Mouse (Mus musculus): ENCODE measurements at regions not wholly inside any gene's neighbourhood (a gene's known extent, or its start where the extent isn't known, plus 50 kb on each side); places are given as distances from the start of the nearest gene placed in this dataset.
A peak's percentile ranks its signal among the peaks of the same experiment; 100 is the strongest.

GRCm38 (mm10) chr2:169396294-169396693 lies 191.3 kb downstream of the Gm11011 start:
- H3K27me3 ChIP-seq (ENCODE audit: control insufficient read depth, insufficient read depth, low read length), result no peaks in the 10 kb centered on the region
- ATAC-seq (ENCODE audit: low FRiP score) (no peak), DNase-seq (ENCODE audit: low spot score) (no peak)
- H3K4me1 ChIP-seq (replicated peaks; ENCODE audit: control insufficient read depth, insufficient read depth, low read length), result no peaks in the 10 kb centered on the region
- H3K9ac ChIP-seq (ENCODE audit: low read depth, low read length), result no peak overlapping the region
- no peaks in the 10 kb centered on the region for H3K36me3 ChIP-seq (ENCODE audit: control insufficient read depth, insufficient read depth, low read length)
- no peaks in the 10 kb centered on the region for H3K9me3 ChIP-seq (ENCODE audit: control insufficient read depth, low read length)
- WGBS, result 88% methylated on average over 4 of the region's 4 CpGs
- H3K27ac ChIP-seq (ENCODE audit: low read depth, low read length), result no peak overlapping the region
- no peak overlapping the region for H3K4me3 ChIP-seq (ENCODE audit: low read depth, low read length)
- H3K4me2 ChIP-seq (replicated peaks; ENCODE audit: low read depth, low read length), result no peak overlapping the region

- no peak overlapping the region for H3K27ac ChIP-seq (ENCODE audit: low read depth, low read length)
- no peaks in the 10 kb centered on the region for H3K9me3 ChIP-seq (ENCODE audit: control insufficient read depth, low read length)
- DNase-seq (ENCODE audit: low spot score) (no peak), ATAC-seq (ENCODE audit: low FRiP score) (no peak)
- 81% methylated on average over 4 of the region's 4 CpGs for WGBS
- H3K4me2 ChIP-seq (replicated peaks; ENCODE audit: low read depth, low read length), result no peak overlapping the region
- no peak overlapping the region for H3K9ac ChIP-seq (ENCODE audit: low read depth, low read length)
- H3K4me3 ChIP-seq (ENCODE audit: low read depth, low read length), result no peak overlapping the region
- no peaks in the 10 kb centered on the region; the same call in 1 of the 2 replicates for H3K4me1 ChIP-seq (replicated peaks; ENCODE audit: control insufficient read depth, insufficient read depth, low read length)
- no peaks in the 10 kb centered on the region for H3K27me3 ChIP-seq (ENCODE audit: control insufficient read depth, insufficient read depth, low read length)
- H3K36me3 ChIP-seq (ENCODE audit: control insufficient read depth, insufficient read depth, low read length), result no peaks in the 10 kb centered on the region
Observed at GRCm38 (mm10) chr2:169389611-169390010, 197.9 kb downstream of the Gm11011 start.

- H3K9ac ChIP-seq (ENCODE audit: low read depth, low read length), result no peak overlapping the region
- no peak for ATAC-seq (ENCODE audit: low FRiP score)
- no peak overlapping the region for H3K4me3 ChIP-seq (ENCODE audit: low read depth, low read length)
- H3K4me1 ChIP-seq (replicated peaks; ENCODE audit: control insufficient read depth, insufficient read depth, low read length), result no peaks in the 10 kb centered on the region; the same call in 1 of the 2 replicates
- no peaks in the 10 kb centered on the region for H3K9me3 ChIP-seq (ENCODE audit: control insufficient read depth, low read length)
- 89% methylated on average over 8 of the region's 8 CpGs for WGBS
- no peak overlapping the region for H3K27ac ChIP-seq (ENCODE audit: low read depth, low read length)
- H3K4me2 ChIP-seq (replicated peaks; ENCODE audit: low read depth, low read length), result no peak overlapping the region
- no peaks in the 10 kb centered on the region for H3K27me3 ChIP-seq (ENCODE audit: control insufficient read depth, insufficient read depth, low read length)
- no peak for DNase-seq (ENCODE audit: low spot score)
- no peaks in the 10 kb centered on the region for H3K36me3 ChIP-seq (ENCODE audit: control insufficient read depth, insufficient read depth, low read length)
Observed at GRCm38 (mm10) chr2:169388569-169388968, 199.0 kb downstream of the Gm11011 start.

GRCm38 (mm10) chr2:169387765-169388518 lies 199.6 kb downstream of the Gm11011 start:
- no peaks in the 10 kb centered on the region for H3K36me3 ChIP-seq (ENCODE audit: control insufficient read depth, insufficient read depth, low read length)
- H3K9ac ChIP-seq (ENCODE audit: low read depth, low read length), result no peak overlapping the region
- no peak overlapping the region for H3K4me3 ChIP-seq (ENCODE audit: low read depth, low read length)
- no peak overlapping the region for H3K27ac ChIP-seq (ENCODE audit: low read depth, low read length)
- peak; percentile 56; the same call in 1 of the 2 replicates for ATAC-seq (ENCODE audit: low FRiP score)
- H3K27me3 ChIP-seq (ENCODE audit: control insufficient read depth, insufficient read depth, low read length), result no peaks in the 10 kb centered on the region
- DNase-seq (ENCODE audit: low spot score), result no peak
- 66% methylated on average over 23 of the region's 23 CpGs for WGBS
- H3K4me1 ChIP-seq (replicated peaks; ENCODE audit: control insufficient read depth, insufficient read depth, low read length), result no peaks in the 10 kb centered on the region; the same call in 1 of the 2 replicates
- no peak overlapping the region for H3K4me2 ChIP-seq (replicated peaks; ENCODE audit: low read depth, low read length)
- no peaks in the 10 kb centered on the region for H3K9me3 ChIP-seq (ENCODE audit: control insufficient read depth, low read length)

GRCm38 (mm10) chr2:169383701-169384100 lies 203.8 kb downstream of the Gm11011 start:
- DNase-seq (ENCODE audit: low spot score) (no peak), ATAC-seq (ENCODE audit: low FRiP score) (no peak)
- no peaks in the 10 kb centered on the region; the same call in 1 of the 2 replicates for H3K4me1 ChIP-seq (replicated peaks; ENCODE audit: control insufficient read depth, insufficient read depth, low read length)
- H3K9ac ChIP-seq (ENCODE audit: low read depth, low read length), result no peak overlapping the region
- no peaks in the 10 kb centered on the region for H3K36me3 ChIP-seq (ENCODE audit: control insufficient read depth, insufficient read depth, low read length)
- H3K27ac ChIP-seq (ENCODE audit: low read depth, low read length), result no peak overlapping the region
- no peaks in the 10 kb centered on the region for H3K27me3 ChIP-seq (ENCODE audit: control insufficient read depth, insufficient read depth, low read length)
- H3K4me3 ChIP-seq (ENCODE audit: low read depth, low read length), result no peak overlapping the region
- H3K4me2 ChIP-seq (replicated peaks; ENCODE audit: low read depth, low read length), result no peak overlapping the region
- 89% methylated on average over 3 of the region's 3 CpGs for WGBS
- H3K9me3 ChIP-seq (ENCODE audit: control insufficient read depth, low read length), result no peaks in the 10 kb centered on the region

GRCm38 (mm10) chr2:169373069-169373468 lies 214.5 kb downstream of the Gm11011 start:
- WGBS, result 91% methylated on average over 7 of the region's 7 CpGs

GRCm38 (mm10) chr2:169365046-169365445 lies 222.5 kb downstream of the Gm11011 start:
- Histone ChIP-seq H3K9ac (ENCODE audit: low read depth, low read length) (no peak overlapping the region), H3K9me3 (ENCODE audit: control insufficient read depth, low read length) (no peaks in the 10 kb centered on the region), H3K36me3 (ENCODE audit: control insufficient read depth, insufficient read depth, low read length) (no peaks in the 10 kb centered on the region), H3K4me1 (replicated peaks; ENCODE audit: control insufficient read depth, insufficient read depth, low read length) (no peaks in the 10 kb centered on the region; the same call in 1 of the 2 replicates), H3K27ac (ENCODE audit: low read depth, low read length) (no peak overlapping the region), H3K4me2 (replicated peaks; ENCODE audit: low read depth, low read length) (no peak overlapping the region), H3K27me3 (ENCODE audit: control insufficient read depth, insufficient read depth, low read length) (no peaks in the 10 kb centered on the region), H3K4me3 (ENCODE audit: low read depth, low read length) (no peak overlapping the region)
- ATAC-seq (ENCODE audit: low FRiP score) (no peak), DNase-seq (ENCODE audit: low spot score) (no peak)
- WGBS, result 73% methylated on average over 4 of the region's 4 CpGs

More at GRCm38 (mm10) chr2:169373069-169373468, 214.5 kb downstream of the Gm11011 start:
- no peaks in the 10 kb centered on the region for H3K36me3 ChIP-seq (ENCODE audit: control insufficient read depth, insufficient read depth, low read length)
- no peak for DNase-seq (ENCODE audit: low spot score)
- no peaks in the 10 kb centered on the region for H3K27me3 ChIP-seq (ENCODE audit: control insufficient read depth, insufficient read depth, low read length)
- no peaks in the 10 kb centered on the region for H3K4me1 ChIP-seq (replicated peaks; ENCODE audit: control insufficient read depth, insufficient read depth, low read length)
- no peak overlapping the region for H3K4me3 ChIP-seq (ENCODE audit: low read depth, low read length)
- H3K4me2 ChIP-seq (replicated peaks; ENCODE audit: low read depth, low read length), result no peak overlapping the region
- no peak overlapping the region for H3K27ac ChIP-seq (ENCODE audit: low read depth, low read length)
- no peaks in the 10 kb centered on the region for H3K9me3 ChIP-seq (ENCODE audit: control insufficient read depth, low read length)
- ATAC-seq (ENCODE audit: low FRiP score), result no peak
- no peak overlapping the region for H3K9ac ChIP-seq (ENCODE audit: low read depth, low read length)

- no peaks in the 10 kb centered on the region for H3K27me3 ChIP-seq (ENCODE audit: control insufficient read depth, insufficient read depth, low read length)
- no peaks in the 10 kb centered on the region; the same call in 1 of the 2 replicates for H3K4me1 ChIP-seq (replicated peaks; ENCODE audit: control insufficient read depth, insufficient read depth, low read length)
- peak overlapping the region; percentile 4; the same call in 1 of the 2 replicates for H3K4me2 ChIP-seq (replicated peaks; ENCODE audit: low read depth, low read length)
- peak; percentile 78 for DNase-seq (ENCODE audit: low spot score)
- no peak overlapping the region for H3K4me3 ChIP-seq (ENCODE audit: low read depth, low read length)
- no peaks in the 10 kb centered on the region for H3K9me3 ChIP-seq (ENCODE audit: control insufficient read depth, low read length)
- no peak overlapping the region for H3K9ac ChIP-seq (ENCODE audit: low read depth, low read length)
- 22% methylated on average over 15 of the region's 15 CpGs for WGBS
- 0 out of 2 replicates have a peak, but pooled peaks have one; percentile 33 for ATAC-seq (ENCODE audit: low FRiP score)
- no peak overlapping the region for H3K27ac ChIP-seq (ENCODE audit: low read depth, low read length)
- no peaks in the 10 kb centered on the region for H3K36me3 ChIP-seq (ENCODE audit: control insufficient read depth, insufficient read depth, low read length)
Observed at GRCm38 (mm10) chr2:169360272-169360671, 227.3 kb downstream of the Gm11011 start.

GRCm38 (mm10) chr2:169357400-169357799 lies 230.1 kb downstream of the Gm11011 start:
- Histone ChIP-seq H3K4me2 (replicated peaks; ENCODE audit: low read depth, low read length) (no peak overlapping the region), H3K4me3 (ENCODE audit: low read depth, low read length) (no peak overlapping the region), H3K36me3 (ENCODE audit: control insufficient read depth, insufficient read depth, low read length) (no peaks in the 10 kb centered on the region), H3K27me3 (ENCODE audit: control insufficient read depth, insufficient read depth, low read length) (no peaks in the 10 kb centered on the region), H3K27ac (ENCODE audit: low read depth, low read length) (no peak overlapping the region), H3K9me3 (ENCODE audit: control insufficient read depth, low read length) (no peaks in the 10 kb centered on the region), H3K9ac (ENCODE audit: low read depth, low read length) (no peak overlapping the region), H3K4me1 (replicated peaks; ENCODE audit: control insufficient read depth, insufficient read depth, low read length) (no peaks in the 10 kb centered on the region; the same call in 1 of the 2 replicates)
- no peak for ATAC-seq (ENCODE audit: low FRiP score)
- DNase-seq (ENCODE audit: low spot score), result no peak
- 72% methylated on average over 10 of the region's 10 CpGs for WGBS
